Mouse (Mus musculus): Measurements from ENCODE around the gene Mgat2. TPM values are rescaled to one million over a fixed set of nuclear protein-coding genes. Genes with fewer than 3 reads are reported as not detected.

Mgat2 gene
- total RNA-seq (2014; rRNA removed) (64.6 and 71.1 TPM in 2 replicates), polyA plus RNA-seq (2015; fragmentation: Nextera tagmentation; extraction: Ambion mirVana) (39.7 and 42.2 TPM in 2 replicates)

DNA sequence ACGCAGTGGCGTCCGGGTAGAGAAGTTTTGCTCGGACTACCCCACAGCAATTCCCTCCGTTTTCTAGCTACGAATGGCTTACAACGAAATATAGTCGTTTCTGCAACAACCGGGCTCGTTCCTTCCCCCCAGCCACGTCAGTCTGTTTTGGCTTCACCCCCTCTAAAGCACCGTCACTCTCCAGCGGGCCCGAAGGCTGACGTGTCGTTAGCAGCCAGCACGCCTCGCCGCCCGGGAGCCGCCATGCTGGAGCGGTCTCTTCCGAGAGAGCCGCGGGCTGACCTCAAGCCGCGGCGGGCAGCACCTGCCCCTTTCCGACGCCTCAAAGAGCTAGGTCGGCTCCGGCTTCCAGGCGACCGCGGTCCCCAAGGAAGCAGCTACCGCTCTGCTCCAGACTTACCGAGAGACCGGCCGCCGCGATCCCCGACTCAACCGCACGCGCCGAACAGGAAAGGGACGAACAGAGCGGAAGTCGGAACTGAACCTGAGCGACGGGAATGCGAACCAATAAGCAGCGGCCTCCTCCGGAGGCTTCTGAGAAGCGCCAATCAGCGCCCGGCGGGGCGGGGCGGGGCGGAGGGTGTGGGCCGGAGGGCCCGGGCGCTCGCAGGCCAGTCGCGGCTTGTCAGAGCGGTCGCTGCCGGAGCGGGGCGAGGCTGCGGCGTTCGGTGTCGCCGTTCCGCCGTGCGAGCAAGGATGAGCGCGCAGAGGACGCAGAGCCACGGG is at the start of gene Mgat2, which contains the start of gene Rpl36al:
Gene Mgat2, plus strand, starts transcription at position 575 of the 726 bp plus-strand sequence.
Gene Rpl36al, minus strand, starts transcription at position 501 of the 726 bp plus-strand sequence.
- peak within 1 kb of the TSS; percentile 86 for H3K4me3 ChIP-seq (ENCODE audit: low read length)
- under 1% methylated on average over 80 of the region's 84 CpGs for WGBS
- peaks cover 4% of the 10 kb centered on the region; the same call in 1 of the 2 replicates for H3K36me3 ChIP-seq (ENCODE audit: insufficient read depth, low read length)
- H3K27me3 ChIP-seq (ENCODE audit: insufficient read depth, low read length): no peaks in the 10 kb centered on the region
- no peaks in the 10 kb centered on the region for H3K9me3 ChIP-seq (ENCODE audit: low read length)
- peak within 1 kb of the TSS; percentile 90 for H3K9ac ChIP-seq (replicated peaks; ENCODE audit: low read length)
- H3K4me2 ChIP-seq (ENCODE audit: low read depth, low read length): peak within 1 kb of the TSS; percentile 99
- DNase-seq (ENCODE audit: low spot score): peak; percentile 99
- ATAC-seq: peak; percentile 99
- TF ChIP-seq CTCF (IDR thresholded peaks at IDR 0.05; ENCODE audit: low read depth): no peak
- H3K27ac ChIP-seq: peak within 1 kb of the TSS; percentile 95
- H3K4me1 ChIP-seq (ENCODE audit: insufficient read depth, low read length): peaks cover 8% of the 10 kb centered on the region

- WGBS: 83% methylated on average over 3 of the region's 3 CpGs
- no peak overlapping the region for H3K4me3 ChIP-seq (ENCODE audit: low read length)
- no peaks in the 10 kb centered on the region for H3K27me3 ChIP-seq (ENCODE audit: insufficient read depth, low read length)
- H3K27ac ChIP-seq: no peak overlapping the region
- ATAC-seq (no peak), DNase-seq (ENCODE audit: low spot score) (peak; percentile 42)
- no peaks in the 10 kb centered on the region for H3K4me1 ChIP-seq (ENCODE audit: insufficient read depth, low read length)
- peak; percentile 42 for TF ChIP-seq CTCF (IDR thresholded peaks at IDR 0.05; ENCODE audit: low read depth)
- no peaks in the 10 kb centered on the region for H3K9me3 ChIP-seq (ENCODE audit: low read length)
- H3K9ac ChIP-seq (replicated peaks; ENCODE audit: low read length): no peak overlapping the region
- no peak overlapping the region for H3K4me2 ChIP-seq (ENCODE audit: low read depth, low read length)
- no peaks in the 10 kb centered on the region for H3K36me3 ChIP-seq (ENCODE audit: insufficient read depth, low read length)
Measured at GRCm38 (mm10) chr12:69139201-69139600, 44.8 kb upstream of the Mgat2 start.

- Histone ChIP-seq H3K9me3 (ENCODE audit: low read length) (no peaks in the 10 kb centered on the region), H3K27ac (no peak overlapping the region), H3K4me3 (ENCODE audit: low read length) (no peak overlapping the region), H3K27me3 (ENCODE audit: insufficient read depth, low read length) (no peaks in the 10 kb centered on the region), H3K4me1 (ENCODE audit: insufficient read depth, low read length) (no peaks in the 10 kb centered on the region), H3K9ac (replicated peaks; ENCODE audit: low read length) (no peak overlapping the region), H3K4me2 (ENCODE audit: low read depth, low read length) (no peak overlapping the region), H3K36me3 (ENCODE audit: insufficient read depth, low read length) (no peaks in the 10 kb centered on the region)
- WGBS: 91% methylated on average over 7 of the region's 7 CpGs
- ATAC-seq (no peak), DNase-seq (ENCODE audit: low spot score) (no peak)
- no peak for TF ChIP-seq CTCF (IDR thresholded peaks at IDR 0.05; ENCODE audit: low read depth)
Measured at GRCm38 (mm10) chr12:69139841-69140240, 44.1 kb upstream of the Mgat2 start.

DNA sequence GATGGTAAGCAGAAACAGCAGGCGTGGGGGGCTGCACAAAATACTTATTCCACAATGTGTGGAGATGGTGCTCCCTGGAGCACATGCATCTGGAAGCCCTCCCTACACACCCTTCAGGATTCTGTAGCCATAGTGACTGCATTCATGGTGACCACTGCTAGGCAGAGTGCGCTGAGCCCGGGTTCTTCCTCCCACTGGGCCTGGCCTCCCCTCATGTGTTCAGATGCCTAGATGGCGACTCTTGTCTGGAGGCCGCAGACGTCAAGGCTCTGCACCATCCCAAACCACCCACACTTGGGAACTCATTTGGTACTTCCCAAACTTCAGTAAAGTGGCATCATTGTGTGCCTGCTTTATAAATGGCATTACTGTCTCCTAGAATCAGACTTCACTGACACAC is 40.5 kb upstream of the Mgat2 start:
- WGBS: 68% methylated on average over 6 of the region's 6 CpGs
- Histone ChIP-seq H3K9ac (replicated peaks; ENCODE audit: low read length) (no peak overlapping the region), H3K4me1 (ENCODE audit: insufficient read depth, low read length) (no peaks in the 10 kb centered on the region), H3K27me3 (ENCODE audit: insufficient read depth, low read length) (no peaks in the 10 kb centered on the region), H3K4me2 (ENCODE audit: low read depth, low read length) (no peak overlapping the region), H3K36me3 (ENCODE audit: insufficient read depth, low read length) (no peaks in the 10 kb centered on the region), H3K9me3 (ENCODE audit: low read length) (no peaks in the 10 kb centered on the region), H3K4me3 (ENCODE audit: low read length) (no peak overlapping the region), H3K27ac (no peak overlapping the region)
- DNase-seq (ENCODE audit: low spot score) (no peak), ATAC-seq (no peak)
- no peak for TF ChIP-seq CTCF (IDR thresholded peaks at IDR 0.05; ENCODE audit: low read depth)

DNA sequence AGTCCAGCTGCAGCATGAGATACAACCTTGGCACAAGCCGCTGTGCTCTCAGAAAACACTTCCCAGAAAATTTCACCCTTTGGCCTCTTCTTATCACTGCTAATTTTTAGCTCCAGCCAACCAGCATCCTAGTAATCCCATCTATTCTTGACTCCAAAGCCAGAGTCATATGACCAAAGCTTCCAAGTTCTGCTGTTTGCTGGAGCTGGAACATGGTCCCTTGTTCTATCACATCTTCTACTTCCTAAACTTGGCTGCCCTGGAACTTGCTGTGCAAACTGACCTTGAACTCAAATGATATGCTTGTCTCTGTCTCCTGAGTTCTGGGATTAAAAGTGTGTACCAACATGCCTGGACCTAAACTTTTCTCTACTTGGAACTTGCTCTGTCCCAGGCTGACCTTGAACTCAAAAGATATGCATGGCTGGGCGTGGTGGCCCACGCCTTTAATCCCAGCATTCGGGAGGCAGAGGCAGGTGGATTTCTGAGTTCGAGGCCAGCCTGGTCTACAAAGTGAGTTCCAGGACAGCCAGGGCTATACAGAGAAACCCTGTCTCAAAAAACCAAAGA is 36.7 kb upstream of the Mgat2 start:
- 94% methylated on average over 5 of the region's 5 CpGs for WGBS
- no peak overlapping the region for H3K4me2 ChIP-seq (ENCODE audit: low read depth, low read length)
- no peak for DNase-seq (ENCODE audit: low spot score)
- no peaks in the 10 kb centered on the region for H3K36me3 ChIP-seq (ENCODE audit: insufficient read depth, low read length)
- no peaks in the 10 kb centered on the region for H3K27me3 ChIP-seq (ENCODE audit: insufficient read depth, low read length)
- no peak overlapping the region for H3K27ac ChIP-seq
- H3K4me1 ChIP-seq (ENCODE audit: insufficient read depth, low read length): no peaks in the 10 kb centered on the region
- no peak for ATAC-seq
- no peaks in the 10 kb centered on the region for H3K9me3 ChIP-seq (ENCODE audit: low read length)
- H3K9ac ChIP-seq (replicated peaks; ENCODE audit: low read length): no peak overlapping the region
- H3K4me3 ChIP-seq (ENCODE audit: low read length): no peak overlapping the region
- no peak for TF ChIP-seq CTCF (IDR thresholded peaks at IDR 0.05; ENCODE audit: low read depth)

DNA sequence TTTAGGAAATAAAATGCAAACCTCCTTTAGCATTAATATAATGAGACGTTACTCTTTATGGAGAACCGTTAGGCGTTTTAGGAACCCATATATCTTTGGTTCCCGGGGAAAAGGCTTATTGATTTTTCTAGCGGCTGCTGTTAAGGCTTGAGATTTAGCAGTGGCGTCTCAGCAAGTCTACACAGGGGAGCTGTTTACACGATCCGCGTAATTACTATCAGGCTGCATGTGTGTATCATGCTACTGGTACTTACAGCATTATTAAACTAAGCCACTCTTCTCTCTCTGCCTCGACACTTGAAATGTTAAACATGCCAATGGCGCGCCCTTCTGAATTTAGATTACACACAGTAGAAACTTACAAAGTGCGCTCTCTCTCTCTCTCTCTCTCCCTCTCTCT is 33.9 kb upstream of the Mgat2 start:
- no peak for ATAC-seq
- no peak overlapping the region for H3K27ac ChIP-seq

DNA sequence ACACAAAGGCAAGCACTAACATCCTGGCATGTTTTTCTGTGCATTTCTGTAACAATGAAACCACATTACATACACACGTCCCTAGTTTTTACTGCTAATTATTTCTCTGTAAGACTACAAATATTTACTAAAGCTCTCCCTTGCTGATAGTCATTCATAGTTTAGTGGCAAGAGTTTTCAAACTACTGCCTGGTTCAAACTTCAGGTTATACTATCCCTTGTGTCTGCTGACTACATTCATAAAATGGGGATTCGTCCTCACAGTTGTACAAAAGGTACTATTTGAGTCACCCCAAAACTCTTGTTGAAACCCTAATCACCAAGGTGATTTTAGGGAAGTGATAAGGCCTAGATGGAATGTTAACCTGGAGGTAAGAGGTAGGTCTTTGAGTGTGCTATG is 28.0 kb upstream of the Mgat2 start:
- H3K4me3 ChIP-seq (ENCODE audit: low read length): no peak overlapping the region
- no peaks in the 10 kb centered on the region for H3K27me3 ChIP-seq (ENCODE audit: insufficient read depth, low read length)
- H3K9me3 ChIP-seq (ENCODE audit: low read length): no peaks in the 10 kb centered on the region
- H3K9ac ChIP-seq (replicated peaks; ENCODE audit: low read length): no peak overlapping the region
- 82% methylated on average over 2 of the region's 2 CpGs for WGBS
- ATAC-seq (no peak), DNase-seq (ENCODE audit: low spot score) (no peak)
- H3K4me1 ChIP-seq (ENCODE audit: insufficient read depth, low read length): no peaks in the 10 kb centered on the region
- peaks cover 11% of the 10 kb centered on the region; the same call in 1 of the 2 replicates for H3K36me3 ChIP-seq (ENCODE audit: insufficient read depth, low read length)
- H3K4me2 ChIP-seq (ENCODE audit: low read depth, low read length): no peak overlapping the region
- TF ChIP-seq CTCF (IDR thresholded peaks at IDR 0.05; ENCODE audit: low read depth): no peak
- no peak overlapping the region for H3K27ac ChIP-seq

More for the DNA sequence above, 33.9 kb upstream of the Mgat2 start:
- Histone ChIP-seq H3K9ac (replicated peaks; ENCODE audit: low read length) (no peak overlapping the region), H3K27me3 (ENCODE audit: insufficient read depth, low read length) (no peaks in the 10 kb centered on the region), H3K9me3 (ENCODE audit: low read length) (no peaks in the 10 kb centered on the region), H3K36me3 (ENCODE audit: insufficient read depth, low read length) (no peaks in the 10 kb centered on the region), H3K4me2 (ENCODE audit: low read depth, low read length) (no peak overlapping the region), H3K4me1 (ENCODE audit: insufficient read depth, low read length) (no peaks in the 10 kb centered on the region), H3K4me3 (ENCODE audit: low read length) (no peak overlapping the region)
- WGBS: 72% methylated on average over 13 of the region's 13 CpGs
- peak; percentile 43 for DNase-seq (ENCODE audit: low spot score)
- TF ChIP-seq CTCF (IDR thresholded peaks at IDR 0.05; ENCODE audit: low read depth): no peak

Measured in hindbrain, postnatal 0 days (tissue).